Mouse (Mus musculus): Measurements from ENCODE around the gene Ncmap.

Gene Ncmap

GRCm38 (mm10) chr4:135397991-135398390, at the start of gene Ncmap:
Ncmap (minus strand) TSS chr4:135398227.
- no peak for DNase-seq (ENCODE audit: low spot score in 2 of 2)

- no peak for DNase-seq (ENCODE audit: low spot score in 2 of 2)
These were observed 44.4 kb upstream of the Ncmap start for GRCm38 (mm10) chr4:135442473-135442872.

- DNase-seq (ENCODE audit: low spot score in 2 of 2) = peak; percentile 55 to 70
These were observed 42.0 kb upstream of the Ncmap start for GRCm38 (mm10) chr4:135439904-135440522.

GRCm38 (mm10) chr4:135439188-135439647, 41.2 kb upstream of the Ncmap start:
- peak; percentile 32 to 72 for DNase-seq (ENCODE audit: low spot score in 2 of 2)

GRCm38 (mm10) chr4:135437924-135438323, 39.9 kb upstream of the Ncmap start:
- DNase-seq (ENCODE audit: low spot score in 2 of 2) = no peak

GRCm38 (mm10) chr4:135436291-135436690, 38.3 kb upstream of the Ncmap start:
- peak in 1 of 2 experiments; percentile 30 for DNase-seq (ENCODE audit: low spot score in 2 of 2)

GRCm38 (mm10) chr4:135434395-135434789, 36.4 kb upstream of the Ncmap start:
- no peak for DNase-seq (ENCODE audit: low spot score in 2 of 2)

GRCm38 (mm10) chr4:135433443-135434394, 35.7 kb upstream of the Ncmap start, which contains the start of gene Rcan3:
Rcan3 (minus strand) TSS chr4:135433853.
- peak; percentile 55 to 73 for DNase-seq (ENCODE audit: low spot score in 2 of 2)

- no peak for DNase-seq (ENCODE audit: low spot score in 2 of 2)
These were observed 35.0 kb upstream of the Ncmap start for GRCm38 (mm10) chr4:135433086-135433442.

GRCm38 (mm10) chr4:135429990-135430760, 32.1 kb upstream of the Ncmap start:
- no peak for DNase-seq (ENCODE audit: low spot score in 2 of 2)

- no peak for DNase-seq (ENCODE audit: low spot score in 2 of 2)
These were observed 31.4 kb upstream of the Ncmap start for GRCm38 (mm10) chr4:135429383-135429782.

GRCm38 (mm10) chr4:135426587-135426986, 28.6 kb upstream of the Ncmap start:
- DNase-seq (ENCODE audit: low spot score in 2 of 2) = no peak

GRCm38 (mm10) chr4:135425625-135426024, 27.6 kb upstream of the Ncmap start:
- DNase-seq (ENCODE audit: low spot score in 2 of 2) = no peak

- DNase-seq (ENCODE audit: low spot score in 2 of 2) = no peak
These were observed 22.9 kb upstream of the Ncmap start for GRCm38 (mm10) chr4:135420961-135421360.

- DNase-seq (ENCODE audit: low spot score in 2 of 2) = no peak
These were observed 22.4 kb upstream of the Ncmap start for GRCm38 (mm10) chr4:135420416-135420815.

GRCm38 (mm10) chr4:135419996-135420395, 22.0 kb upstream of the Ncmap start:
- DNase-seq (ENCODE audit: low spot score in 2 of 2) = no peak

- no peak for DNase-seq (ENCODE audit: low spot score in 2 of 2)
These were observed 18.3 kb upstream of the Ncmap start for GRCm38 (mm10) chr4:135416367-135416766.

GRCm38 (mm10) chr4:135413491-135413890, 15.5 kb upstream of the Ncmap start:
- DNase-seq (ENCODE audit: low spot score in 2 of 2) = no peak

GRCm38 (mm10) chr4:135411633-135412032, 13.6 kb upstream of the Ncmap start:
- peak; percentile 44 to 68 for DNase-seq (ENCODE audit: low spot score in 2 of 2)

- DNase-seq (ENCODE audit: low spot score in 2 of 2) = peak; percentile 64 to 75
These were observed 8.2 kb upstream of the Ncmap start for GRCm38 (mm10) chr4:135406180-135406579.

- no peak for DNase-seq (ENCODE audit: low spot score in 2 of 2)
These were observed 6.9 kb upstream of the Ncmap start for GRCm38 (mm10) chr4:135404916-135405315.

GRCm38 (mm10) chr4:135404048-135404447, 6.0 kb upstream of the Ncmap start:
- no peak for DNase-seq (ENCODE audit: low spot score in 2 of 2)

All from natural killer cell, adult 2 months (primary cell).